Mouse (Mus musculus): ENCODE measurements at regions not wholly inside any gene's neighbourhood (a gene's known extent, or its start where the extent isn't known, plus 50 kb on each side); places are given as distances from the start of the nearest gene placed in this dataset.
"Not testable (repeated sequence)": the region's sequence is repeated elsewhere in the genome, so short reads cannot be mapped to it uniquely, and the experiment has no call there.

GRCm38 (mm10) chr17:27301376-27301775, 97.1 kb upstream of the Lemd2 start:
- Histone ChIP-seq H3K4me1 (peaks cover 14% of the 10 kb centered on the region), H3K4me2 (no peak overlapping the region), H3K9ac (no peak overlapping the region), H3K36me3 (no peaks in the 10 kb centered on the region), H3K4me3 (no peak overlapping the region), H3K27me3 (replicated peaks) (peaks cover 24% of the 10 kb centered on the region), H3K9me3 (peaks cover 6% of the 10 kb centered on the region; the same call in 1 of the 2 replicates), H3K27ac (replicated peaks) (no peak overlapping the region)
- 29% methylated on average over 11 of the region's 11 CpGs for WGBS
- ATAC-seq (ENCODE audit: extremely low read depth, insufficient number of reproducible peaks, low FRiP score, low TSS enrichment): no peak

- Histone ChIP-seq H3K9ac (no peak overlapping the region), H3K36me3 (no peaks in the 10 kb centered on the region), H3K4me1 (peaks cover 11% of the 10 kb centered on the region), H3K27me3 (replicated peaks) (peaks cover 28% of the 10 kb centered on the region), H3K9me3 (peaks cover 6% of the 10 kb centered on the region; the same call in 1 of the 2 replicates), H3K27ac (replicated peaks) (no peak overlapping the region), H3K4me2 (no peak overlapping the region), H3K4me3 (no peak overlapping the region)
- WGBS: 71% methylated on average over 4 of the region's 4 CpGs
- no peak for ATAC-seq (ENCODE audit: extremely low read depth, insufficient number of reproducible peaks, low FRiP score, low TSS enrichment)
Observed at GRCm38 (mm10) chr17:27299297-27299696, 95.0 kb upstream of the Lemd2 start.

GRCm38 (mm10) chr17:27298351-27298750, 94.1 kb upstream of the Lemd2 start:
- peaks cover 28% of the 10 kb centered on the region for H3K27me3 ChIP-seq (replicated peaks)
- no peak overlapping the region for H3K4me2 ChIP-seq
- no peak overlapping the region for H3K9ac ChIP-seq
- no peaks in the 10 kb centered on the region for H3K36me3 ChIP-seq
- peaks cover 6% of the 10 kb centered on the region; the same call in 1 of the 2 replicates for H3K9me3 ChIP-seq
- 46% methylated on average over 10 of the region's 10 CpGs for WGBS
- peaks cover 11% of the 10 kb centered on the region for H3K4me1 ChIP-seq
- no peak overlapping the region for H3K4me3 ChIP-seq
- no peak for ATAC-seq (ENCODE audit: extremely low read depth, insufficient number of reproducible peaks, low FRiP score, low TSS enrichment)
- H3K27ac ChIP-seq (replicated peaks): no peak overlapping the region

- Histone ChIP-seq H3K4me1 (peaks cover 8% of the 10 kb centered on the region), H3K27ac (replicated peaks) (no peak overlapping the region), H3K9me3 (peaks cover 12% of the 10 kb centered on the region; the same call in 1 of the 2 replicates), H3K9ac (no peak overlapping the region), H3K4me3 (no peak overlapping the region), H3K4me2 (no peak overlapping the region), H3K36me3 (no peaks in the 10 kb centered on the region), H3K27me3 (replicated peaks) (peaks cover 28% of the 10 kb centered on the region)
- no peak for ATAC-seq (ENCODE audit: extremely low read depth, insufficient number of reproducible peaks, low FRiP score, low TSS enrichment)
- 82% methylated on average over 5 of the region's 5 CpGs for WGBS
Observed at GRCm38 (mm10) chr17:27296156-27296555, 91.9 kb upstream of the Lemd2 start.

DNA sequence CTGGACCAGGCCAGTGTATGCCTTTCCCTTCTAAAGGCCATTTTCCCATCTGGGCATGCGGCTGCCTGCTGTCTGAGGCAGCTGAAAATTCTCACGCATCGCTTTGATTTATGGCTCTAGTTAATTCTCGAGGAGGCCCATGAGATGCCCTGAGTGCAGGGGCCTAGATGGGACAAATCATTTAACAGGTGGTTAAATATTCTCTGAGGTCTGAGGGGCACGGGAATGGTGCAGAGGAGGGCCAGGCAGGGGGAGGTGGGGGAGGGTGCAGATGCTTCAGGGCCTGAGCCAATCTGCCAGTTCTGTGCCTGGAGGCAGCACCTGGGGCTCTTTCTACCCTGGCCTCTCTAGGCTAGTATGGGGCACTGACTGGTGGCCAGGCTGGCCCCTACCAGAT, 89.9 kb upstream of the Lemd2 start:
- peaks cover 22% of the 10 kb centered on the region for H3K9me3 ChIP-seq
- peaks cover 8% of the 10 kb centered on the region for H3K4me1 ChIP-seq
- H3K27ac ChIP-seq (replicated peaks): no peak overlapping the region
- peaks cover 15% of the 10 kb centered on the region for H3K27me3 ChIP-seq (replicated peaks)
- H3K36me3 ChIP-seq: no peaks in the 10 kb centered on the region
- no peak overlapping the region for H3K9ac ChIP-seq
- no peak overlapping the region for H3K4me2 ChIP-seq
- 74% methylated on average over 5 of the region's 5 CpGs for WGBS
- no peak overlapping the region for H3K4me3 ChIP-seq
- no peak for ATAC-seq (ENCODE audit: extremely low read depth, insufficient number of reproducible peaks, low FRiP score, low TSS enrichment)

DNA sequence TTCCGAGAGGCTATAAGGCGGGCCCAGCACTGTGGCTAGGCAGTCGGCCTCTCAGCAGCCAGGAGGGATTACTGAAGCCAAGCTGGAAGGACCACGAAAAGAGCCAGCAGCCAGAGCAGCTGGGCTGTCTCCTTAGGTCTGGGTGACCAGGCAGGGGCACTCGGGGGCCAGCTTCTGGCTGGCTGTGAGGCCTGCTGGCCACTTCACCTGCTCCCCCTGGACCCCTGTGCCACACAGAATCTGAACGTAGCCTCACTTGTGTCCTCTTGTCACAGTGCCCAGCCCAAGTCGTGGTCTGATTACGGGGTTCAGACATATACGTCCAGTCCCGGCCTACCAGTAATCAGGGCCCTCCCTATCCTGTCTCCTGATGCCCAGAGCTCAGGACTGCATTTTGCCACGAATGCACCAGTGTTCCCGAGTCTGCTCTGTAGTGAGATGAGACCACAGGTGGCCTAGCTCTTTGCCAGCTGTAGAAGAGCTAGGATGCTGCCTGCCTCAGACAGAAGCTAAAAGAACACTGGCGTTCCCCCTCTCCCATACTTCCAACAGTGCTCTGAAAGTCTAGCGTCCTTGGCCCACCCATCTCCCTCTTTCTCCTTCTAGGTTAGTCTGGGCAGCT, 89.4 kb upstream of the Lemd2 start:
- WGBS: 72% methylated on average over 14 of the region's 14 CpGs
- no peak overlapping the region for H3K9ac ChIP-seq

DNA sequence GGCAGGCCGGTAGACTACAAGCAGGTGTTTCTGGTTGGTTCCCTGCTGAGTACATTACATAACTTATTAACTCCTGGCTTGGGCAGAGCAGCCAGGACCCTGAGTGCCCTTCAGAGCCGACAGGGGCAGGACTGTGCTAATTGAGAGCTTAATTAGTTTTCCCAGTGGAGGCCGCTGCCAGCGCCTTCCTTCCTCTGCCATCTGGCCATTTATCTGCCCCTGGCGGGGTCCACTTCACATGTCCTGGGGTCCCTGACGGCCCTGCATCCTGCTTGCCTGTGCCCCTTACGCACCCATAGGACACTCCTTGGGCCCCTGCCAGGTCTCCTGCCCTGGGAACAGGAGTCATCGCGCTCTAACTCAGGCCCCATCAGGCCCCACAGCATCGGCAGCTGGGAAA, 87.4 kb upstream of the Lemd2 start:
- H3K27me3 ChIP-seq (replicated peaks): peaks cover 5% of the 10 kb centered on the region; the same call in 1 of the 2 replicates
- no peaks in the 10 kb centered on the region for H3K36me3 ChIP-seq
- no peak overlapping the region for H3K27ac ChIP-seq (replicated peaks)
- ATAC-seq (ENCODE audit: extremely low read depth, insufficient number of reproducible peaks, low FRiP score, low TSS enrichment): no peak
- peaks cover 19% of the 10 kb centered on the region for H3K9me3 ChIP-seq
- H3K9ac ChIP-seq: no peak overlapping the region
- H3K4me2 ChIP-seq: no peak overlapping the region
- H3K4me3 ChIP-seq: no peak overlapping the region
- H3K4me1 ChIP-seq: no peaks in the 10 kb centered on the region
- WGBS: 80% methylated on average over 10 of the region's 10 CpGs

More for the DNA sequence above, 89.4 kb upstream of the Lemd2 start:
- Histone ChIP-seq H3K36me3 (no peaks in the 10 kb centered on the region), H3K27ac (replicated peaks) (no peak overlapping the region), H3K9me3 (peaks cover 22% of the 10 kb centered on the region), H3K27me3 (replicated peaks) (peaks cover 12% of the 10 kb centered on the region), H3K4me1 (peaks cover 5% of the 10 kb centered on the region), H3K4me2 (no peak overlapping the region), H3K4me3 (no peak overlapping the region)
- no peak for ATAC-seq (ENCODE audit: extremely low read depth, insufficient number of reproducible peaks, low FRiP score, low TSS enrichment)

DNA sequence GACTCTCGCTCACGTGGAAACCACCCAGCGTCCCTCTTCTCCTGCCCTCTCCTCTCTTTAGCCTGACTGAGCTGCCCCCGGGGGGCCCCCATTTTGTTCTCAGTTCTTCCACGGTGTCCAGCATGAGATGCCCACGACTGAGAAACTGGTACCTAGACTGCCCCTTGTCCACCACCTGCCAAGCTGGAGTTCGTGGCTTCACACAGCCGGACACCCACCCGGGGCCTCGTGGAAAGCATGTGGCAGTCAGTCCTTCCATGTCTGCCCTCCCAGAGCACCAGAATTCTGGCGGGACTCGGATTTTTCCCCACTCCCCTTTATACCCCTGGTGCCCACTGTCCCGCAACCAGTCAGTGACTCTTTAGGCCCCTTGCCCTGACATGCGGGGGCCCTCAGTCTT, 86.9 kb upstream of the Lemd2 start:
- Histone ChIP-seq H3K4me3 (no peak overlapping the region), H3K27me3 (replicated peaks) (peaks cover 3% of the 10 kb centered on the region; the same call in 1 of the 2 replicates), H3K27ac (replicated peaks) (no peak overlapping the region), H3K4me2 (no peak overlapping the region), H3K4me1 (no peaks in the 10 kb centered on the region), H3K9me3 (peaks cover 15% of the 10 kb centered on the region), H3K36me3 (no peaks in the 10 kb centered on the region), H3K9ac (no peak overlapping the region)
- ATAC-seq (ENCODE audit: extremely low read depth, insufficient number of reproducible peaks, low FRiP score, low TSS enrichment): no peak
- WGBS: 83% methylated on average over 14 of the region's 14 CpGs

DNA sequence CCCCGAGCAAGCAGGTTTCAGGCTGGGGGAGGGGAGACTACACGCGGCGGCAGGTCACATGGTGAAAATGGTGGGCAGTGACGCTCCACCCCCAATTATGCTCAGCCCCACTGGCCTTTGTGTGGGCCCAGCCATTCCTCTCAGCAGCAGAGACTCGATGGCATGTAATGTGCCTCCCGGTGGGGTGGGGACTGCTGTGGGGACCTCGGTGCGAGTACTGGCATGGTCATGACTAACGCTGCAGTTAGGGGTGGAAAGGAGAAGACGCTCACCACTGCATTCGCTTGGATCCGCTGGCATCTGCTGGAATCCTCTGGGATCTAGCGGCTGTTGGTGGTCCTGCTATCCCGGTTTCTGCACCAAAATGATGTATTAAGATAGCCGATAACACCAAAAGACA, 86.0 kb upstream of the Lemd2 start:
- no peak for ATAC-seq (ENCODE audit: extremely low read depth, insufficient number of reproducible peaks, low FRiP score, low TSS enrichment)
- H3K4me2 ChIP-seq: no peak overlapping the region
- H3K9ac ChIP-seq: no peak overlapping the region
- no peak overlapping the region for H3K4me3 ChIP-seq
- WGBS: 96% methylated on average over 16 of the region's 16 CpGs
- no peaks in the 10 kb centered on the region for H3K36me3 ChIP-seq
- H3K9me3 ChIP-seq: peaks cover 15% of the 10 kb centered on the region
- no peaks in the 10 kb centered on the region for H3K4me1 ChIP-seq
- no peaks in the 10 kb centered on the region for H3K27me3 ChIP-seq (replicated peaks)
- no peak overlapping the region for H3K27ac ChIP-seq (replicated peaks)

GRCm38 (mm10) chr17:27289804-27290203, 85.5 kb upstream of the Lemd2 start:
- 93% methylated on average over 14 of the region's 15 CpGs for WGBS
- peaks cover 15% of the 10 kb centered on the region for H3K9me3 ChIP-seq
- ATAC-seq (ENCODE audit: extremely low read depth, insufficient number of reproducible peaks, low FRiP score, low TSS enrichment); H3K27ac ChIP-seq (replicated peaks); H3K36me3 ChIP-seq; H3K4me1 ChIP-seq; H3K9ac ChIP-seq; H3K27me3 ChIP-seq (replicated peaks); H3K4me3 ChIP-seq; H3K4me2 ChIP-seq: not testable (repeated sequence)

- H3K27ac ChIP-seq (replicated peaks); H3K27me3 ChIP-seq (replicated peaks); H3K36me3 ChIP-seq; H3K4me3 ChIP-seq; H3K4me2 ChIP-seq; ATAC-seq (ENCODE audit: extremely low read depth, insufficient number of reproducible peaks, low FRiP score, low TSS enrichment); H3K4me1 ChIP-seq; H3K9ac ChIP-seq: not testable (repeated sequence)
- H3K9me3 ChIP-seq: peaks cover 15% of the 10 kb centered on the region
- 92% methylated on average over 9 of the region's 10 CpGs for WGBS
Observed at GRCm38 (mm10) chr17:27287986-27288385, 83.7 kb upstream of the Lemd2 start.

DNA sequence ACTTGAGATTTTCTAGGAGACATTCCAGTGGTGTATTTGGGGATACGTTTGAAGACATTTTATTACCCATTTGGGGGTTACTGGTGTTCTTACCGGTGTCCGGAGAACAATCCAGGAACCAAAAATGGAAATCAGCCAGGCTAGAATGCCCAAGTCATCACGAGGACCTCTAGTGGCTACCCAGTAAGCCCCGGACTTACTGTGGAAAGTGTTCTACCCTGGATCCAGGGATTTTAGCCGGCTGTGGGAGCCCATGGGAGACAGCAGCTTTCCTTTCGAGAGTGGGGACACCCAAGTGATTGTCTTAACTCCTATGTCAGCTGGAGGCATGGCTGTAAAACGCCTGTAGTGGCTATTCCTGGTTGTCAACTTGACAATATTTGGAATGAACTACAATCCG, 77.0 kb upstream of the Lemd2 start:
- ATAC-seq (ENCODE audit: extremely low read depth, insufficient number of reproducible peaks, low FRiP score, low TSS enrichment): no peak
- WGBS: 70% methylated on average over 9 of the region's 9 CpGs
- Histone ChIP-seq H3K4me2 (no peak overlapping the region), H3K27ac (replicated peaks) (no peak overlapping the region), H3K9ac (no peak overlapping the region), H3K4me3 (no peak overlapping the region), H3K4me1 (no peaks in the 10 kb centered on the region), H3K36me3 (no peaks in the 10 kb centered on the region), H3K27me3 (replicated peaks) (no peaks in the 10 kb centered on the region), H3K9me3 (peaks cover 16% of the 10 kb centered on the region)
